Mouse (Mus musculus): Measurements from ENCODE around the gene Arhgap31.

GRCm38 (mm10) chr16:38608687-38609086 is 104.4 kb downstream of the Arhgap31 start:
- TF ChIP-seq CTCF (IDR thresholded peaks at IDR 0.05; ENCODE audit: low read depth) (no peak), EP300 (IDR thresholded peaks at IDR 0.05; ENCODE audit: low read depth) (no peak)

Measured in heart, postnatal 0 days (tissue).